ENCODE assay signal across 27 mouse cellular contexts in genomic region chr7:120751330-120751729, GRCm38 (mm10). TPM values are rescaled to one million over a fixed set of nuclear protein-coding genes. Genes with fewer than 3 reads are reported as not detected.
DNase-seq lines count a peak whose midpoint lies in the region; ATAC-seq and TF ChIP-seq lines count a peak whose summit lies in the region.
"Had no signal": no experiment of that assay in that cellular context is flagged by ENCODE, and none has a peak within 500 bp of the region (broad histone marks: within the 10 kb centered on the region; RNA-seq: fewer than 3 reads in every experiment).

No protein-coding gene starts in this region.

- peak; percentile 38 for ATAC-seq in Patski
- ATAC-seq in megakaryocyte progenitor cell, adult 5-6 weeks (replicated peaks; ENCODE audit: poor library complexity): peak; percentile 38
- ATAC-seq: forebrain, embryonic 16.5 days; intestine, embryonic 16.5 days had no signal

- TF ChIP-seq CTCF in Patski (IDR thresholded peaks at IDR 0.05): no peak

- CTCF ChIA-PET in Patski (lab: Charles Lee): interaction anchor here (0.9 to 1.4 kb wide), 3 partner anchors 13 to 81 kb away, joined by 3 to 4 read pairs (median 3); partner anchors contain the start of gene Pdzd9

- in situ Hi-C loops in Patski (cut with MboI; ENCODE audit: low pct_unique_long_range_greater_than_20kb): loop anchor here (5.0 to 10.0 kb wide), 3 partner anchors 73 to 163 kb away; partner anchors contain the start of genes Pdzd9 and Polr3e

- no peaks in the 10 kb centered on the region for H3K36me3 ChIP-seq in embryonic facial prominence, embryonic 10.5 days (replicated peaks)
- H3K36me3 ChIP-seq: embryonic facial prominence, embryonic 12.5 days; heart, embryonic 10.5 days; heart, embryonic 15.5 days; hindbrain, embryonic 13.5 days; limb, embryonic 13.5 days; midbrain, embryonic 12.5 days; neural tube, embryonic 13.5 days had no signal

- no peaks in the 10 kb centered on the region for H3K9me3 ChIP-seq in embryonic facial prominence, embryonic 10.5 days
- H3K9me3 ChIP-seq: embryonic facial prominence, embryonic 12.5 days; heart, embryonic 10.5 days; heart, embryonic 15.5 days; hindbrain, embryonic 13.5 days; limb, embryonic 13.5 days; midbrain, embryonic 12.5 days; neural tube, embryonic 13.5 days had no signal

- DNase-seq in 3134 (ENCODE audit: extremely low read depth, insufficient read length, low spot score): peak; percentile 24
- DNase-seq in 416B (ENCODE audit: low read depth): peak; percentile 56
- peak; percentile 12 for DNase-seq in Patski (ENCODE audit: low read depth, low spot score)
- DNase-seq in embryonic facial prominence, embryonic 10.5 days (ENCODE audit: low spot score): no peak
- DNase-seq in yolk sac, embryonic 10.5 days (ENCODE audit: low spot score): no peak
- no peak for DNase-seq in embryo, embryonic 10.5 days (ENCODE audit: low spot score)
- DNase-seq: adrenal gland, postnatal 14 days; cerebellum, adult 11-12 months; cerebellum, postnatal 10 days; gastrocnemius, adult 2 months; kidney, adult 8-10 months; kidney, postnatal 4 days; lung, postnatal 36 days; thymus, adult 2 months; thymus, postnatal 36 days had no signal

- H3K27me3 ChIP-seq in Patski: no peaks in the 10 kb centered on the region
- H3K27me3 ChIP-seq in embryonic facial prominence, embryonic 10.5 days (replicated peaks; ENCODE audit: low read depth, poor library complexity, severe bottlenecking): no peaks in the 10 kb centered on the region
- H3K27me3 ChIP-seq: embryonic facial prominence, embryonic 12.5 days; heart, embryonic 15.5 days; hindbrain, embryonic 13.5 days; limb, embryonic 13.5 days; midbrain, embryonic 12.5 days; neural tube, embryonic 13.5 days had no signal

- no peak overlapping the region for H3K27ac ChIP-seq in embryonic facial prominence, embryonic 10.5 days (replicated peaks)
- H3K27ac ChIP-seq: embryonic facial prominence, embryonic 12.5 days; gastrocnemius, adult 2 months; heart, embryonic 10.5 days; heart, embryonic 15.5 days; hindbrain, embryonic 13.5 days; kidney, postnatal 0 days; limb, embryonic 13.5 days; midbrain, embryonic 12.5 days; neural tube, embryonic 13.5 days had no signal

- H3K4me1 ChIP-seq in embryonic facial prominence, embryonic 10.5 days: no peaks in the 10 kb centered on the region
- H3K4me1 ChIP-seq: embryonic facial prominence, embryonic 12.5 days; heart, embryonic 10.5 days; heart, embryonic 15.5 days; hindbrain, embryonic 13.5 days; limb, embryonic 13.5 days; midbrain, embryonic 12.5 days; neural tube, embryonic 13.5 days had no signal

- no peak overlapping the region for H3K4me3 ChIP-seq in embryonic facial prominence, embryonic 10.5 days
- H3K4me3 ChIP-seq: embryonic facial prominence, embryonic 12.5 days; gastrocnemius, adult 2 months; heart, embryonic 10.5 days; heart, embryonic 15.5 days; hindbrain, embryonic 13.5 days; limb, embryonic 13.5 days; megakaryocyte, embryonic 14.5 days; midbrain, embryonic 12.5 days; neural tube, embryonic 13.5 days had no signal

- POLR2A ChIA-PET in Patski (lab: Charles Lee): no interaction called here

RNA-seq across cellular contexts. Expression of gene Vwa3a, which starts 12.2 kb away (rescaled TPM):
- 0.06 TPM for polyA plus RNA-seq in Patski (2021)
- total RNA-seq in megakaryocyte progenitor cell, adult 5-6 weeks (2015): 0.10 TPM in 1 of 2 replicates, not detected in the other
- not detected in 2 replicates for total RNA-seq in megakaryocyte progenitor cell, adult 5-6 weeks (2017)
- polyA plus RNA-seq in embryonic facial prominence, embryonic 10.5 days (2016; fragmentation: Nextera tagmentation; extraction: Ambion mirVana): 0.07 and 0.47 TPM in 2 replicates

Comparison
In these comparisons a context has a peak if more than half of its experiments do, and no peak if none do; other contexts are left out.
1. DNase-seq: peak in 3134 (single experiment), 416B (single experiment) and Patski (single experiment); none in embryonic facial prominence, embryonic 10.5 days (single experiment), yolk sac, embryonic 10.5 days (single experiment) and embryo, embryonic 10.5 days (single experiment).